Mouse (Mus musculus): ENCODE data around the gene Ctsf. TPM values are rescaled to one million over a fixed set of nuclear protein-coding genes. Genes with fewer than 3 reads are reported as not detected.

Gene Ctsf
- polyA plus RNA-seq, 1 experiment from 2014 or later = 13.2 TPM

- no peak overlapping the region for H3K27ac ChIP-seq (ENCODE audit: low read depth, low read length)
These were observed 37.6 kb upstream of the Ctsf start for GRCm38 (mm10) chr19:4817182-4817835.

GRCm38 (mm10) chr19:4820678-4821303, 34.1 kb upstream of the Ctsf start:
- DNase-seq (ENCODE audit: low spot score) = no peak
- H3K4me1 ChIP-seq (replicated peaks; ENCODE audit: control insufficient read depth, insufficient read depth, low read length) = no peaks in the 10 kb centered on the region

More at GRCm38 (mm10) chr19:4817182-4817835, 37.6 kb upstream of the Ctsf start:
- no peak overlapping the region for H3K4me3 ChIP-seq (ENCODE audit: low read depth, low read length)
- no peak overlapping the region for H3K9ac ChIP-seq (ENCODE audit: low read depth, low read length)
- no peaks in the 10 kb centered on the region for H3K36me3 ChIP-seq (ENCODE audit: control insufficient read depth, insufficient read depth, low read length)
- H3K4me2 ChIP-seq = no peak overlapping the region
- DNase-seq (ENCODE audit: low spot score) (no peak), ATAC-seq (replicated peaks; ENCODE audit: low FRiP score) (no peak)
- H3K27me3 ChIP-seq (replicated peaks; ENCODE audit: control insufficient read depth, insufficient read depth, low read length) = no peaks in the 10 kb centered on the region
- no peaks in the 10 kb centered on the region for H3K4me1 ChIP-seq (replicated peaks; ENCODE audit: control insufficient read depth, insufficient read depth, low read length)
- 63% methylated on average over 1 of the region's 1 CpGs for WGBS
- 0 out of 2 replicates have a peak, but pooled peaks cover 2% of the 10 kb centered on the region for H3K9me3 ChIP-seq (ENCODE audit: control insufficient read depth, low read length)

GRCm38 (mm10) chr19:4828444-4829114, 26.4 kb upstream of the Ctsf start:
- Histone ChIP-seq H3K36me3 (ENCODE audit: control insufficient read depth, insufficient read depth, low read length) (peaks cover 7% of the 10 kb centered on the region), H3K27ac (ENCODE audit: low read depth, low read length) (no peak overlapping the region), H3K9ac (ENCODE audit: low read depth, low read length) (no peak overlapping the region), H3K4me2 (no peak overlapping the region), H3K9me3 (ENCODE audit: control insufficient read depth, low read length) (no peaks in the 10 kb centered on the region), H3K4me1 (replicated peaks; ENCODE audit: control insufficient read depth, insufficient read depth, low read length) (no peaks in the 10 kb centered on the region), H3K27me3 (replicated peaks; ENCODE audit: control insufficient read depth, insufficient read depth, low read length) (no peaks in the 10 kb centered on the region), H3K4me3 (ENCODE audit: low read depth, low read length) (no peak overlapping the region)
- 67% methylated on average over 16 of the region's 16 CpGs for WGBS
- no peak for ATAC-seq (replicated peaks; ENCODE audit: low FRiP score)
- DNase-seq (ENCODE audit: low spot score) = no peak

More at GRCm38 (mm10) chr19:4820678-4821303, 34.1 kb upstream of the Ctsf start:
- no peaks in the 10 kb centered on the region for H3K9me3 ChIP-seq (ENCODE audit: control insufficient read depth, low read length)
- WGBS = 77% methylated on average over 5 of the region's 5 CpGs
- ATAC-seq (replicated peaks; ENCODE audit: low FRiP score) = no peak
- no peak overlapping the region for H3K9ac ChIP-seq (ENCODE audit: low read depth, low read length)
- H3K4me3 ChIP-seq (ENCODE audit: low read depth, low read length) = no peak overlapping the region
- no peak overlapping the region for H3K27ac ChIP-seq (ENCODE audit: low read depth, low read length)
- peaks cover 5% of the 10 kb centered on the region for H3K36me3 ChIP-seq (ENCODE audit: control insufficient read depth, insufficient read depth, low read length)
- H3K27me3 ChIP-seq (replicated peaks; ENCODE audit: control insufficient read depth, insufficient read depth, low read length) = no peaks in the 10 kb centered on the region
- H3K4me2 ChIP-seq = no peak overlapping the region

GRCm38 (mm10) chr19:4829156-4829555, 25.8 kb upstream of the Ctsf start:
- 76% methylated on average over 7 of the region's 7 CpGs for WGBS
- Histone ChIP-seq H3K36me3 (ENCODE audit: control insufficient read depth, insufficient read depth, low read length) (peaks cover 7% of the 10 kb centered on the region), H3K27ac (ENCODE audit: low read depth, low read length) (no peak overlapping the region), H3K9me3 (ENCODE audit: control insufficient read depth, low read length) (no peaks in the 10 kb centered on the region), H3K4me1 (replicated peaks; ENCODE audit: control insufficient read depth, insufficient read depth, low read length) (no peaks in the 10 kb centered on the region), H3K9ac (ENCODE audit: low read depth, low read length) (no peak overlapping the region), H3K4me3 (ENCODE audit: low read depth, low read length) (no peak overlapping the region), H3K4me2 (no peak overlapping the region), H3K27me3 (replicated peaks; ENCODE audit: control insufficient read depth, insufficient read depth, low read length) (no peaks in the 10 kb centered on the region)
- DNase-seq (ENCODE audit: low spot score) = no peak
- ATAC-seq (replicated peaks; ENCODE audit: low FRiP score) = no peak

GRCm38 (mm10) chr19:4833977-4834376, 21.0 kb upstream of the Ctsf start:
- ATAC-seq (replicated peaks; ENCODE audit: low FRiP score) (no peak), DNase-seq (ENCODE audit: low spot score) (no peak)
- Histone ChIP-seq H3K9ac (ENCODE audit: low read depth, low read length) (no peak overlapping the region), H3K36me3 (ENCODE audit: control insufficient read depth, insufficient read depth, low read length) (0 out of 2 replicates have a peak, but pooled peaks cover 2% of the 10 kb centered on the region), H3K4me2 (no peak overlapping the region), H3K9me3 (ENCODE audit: control insufficient read depth, low read length) (no peaks in the 10 kb centered on the region), H3K4me3 (ENCODE audit: low read depth, low read length) (no peak overlapping the region), H3K27me3 (replicated peaks; ENCODE audit: control insufficient read depth, insufficient read depth, low read length) (no peaks in the 10 kb centered on the region), H3K4me1 (replicated peaks; ENCODE audit: control insufficient read depth, insufficient read depth, low read length) (peaks cover 10% of the 10 kb centered on the region), H3K27ac (ENCODE audit: low read depth, low read length) (no peak overlapping the region)
- 83% methylated on average over 8 of the region's 8 CpGs for WGBS

GRCm38 (mm10) chr19:4836096-4836495, 18.8 kb upstream of the Ctsf start:
- DNase-seq (ENCODE audit: low spot score) (no peak), ATAC-seq (replicated peaks; ENCODE audit: low FRiP score) (no peak)
- Histone ChIP-seq H3K4me3 (ENCODE audit: low read depth, low read length) (no peak overlapping the region), H3K4me1 (replicated peaks; ENCODE audit: control insufficient read depth, insufficient read depth, low read length) (peaks cover 14% of the 10 kb centered on the region), H3K9ac (ENCODE audit: low read depth, low read length) (no peak overlapping the region), H3K36me3 (ENCODE audit: control insufficient read depth, insufficient read depth, low read length) (0 out of 2 replicates have a peak, but pooled peaks cover 2% of the 10 kb centered on the region), H3K9me3 (ENCODE audit: control insufficient read depth, low read length) (no peaks in the 10 kb centered on the region), H3K4me2 (no peak overlapping the region), H3K27ac (ENCODE audit: low read depth, low read length) (no peak overlapping the region), H3K27me3 (replicated peaks; ENCODE audit: control insufficient read depth, insufficient read depth, low read length) (peaks cover 14% of the 10 kb centered on the region)
- 84% methylated on average over 2 of the region's 2 CpGs for WGBS

GRCm38 (mm10) chr19:4837049-4837448, 17.9 kb upstream of the Ctsf start:
- ATAC-seq (replicated peaks; ENCODE audit: low FRiP score) = no peak
- Histone ChIP-seq H3K36me3 (ENCODE audit: control insufficient read depth, insufficient read depth, low read length) (no peaks in the 10 kb centered on the region), H3K27me3 (replicated peaks; ENCODE audit: control insufficient read depth, insufficient read depth, low read length) (peaks cover 24% of the 10 kb centered on the region), H3K27ac (ENCODE audit: low read depth, low read length) (no peak overlapping the region), H3K9me3 (ENCODE audit: control insufficient read depth, low read length) (no peaks in the 10 kb centered on the region), H3K9ac (ENCODE audit: low read depth, low read length) (no peak overlapping the region), H3K4me3 (ENCODE audit: low read depth, low read length) (no peak overlapping the region), H3K4me2 (no peak overlapping the region), H3K4me1 (replicated peaks; ENCODE audit: control insufficient read depth, insufficient read depth, low read length) (peaks cover 14% of the 10 kb centered on the region)
- DNase-seq (ENCODE audit: low spot score) = no peak
- 93% methylated on average over 6 of the region's 6 CpGs for WGBS

GRCm38 (mm10) chr19:4838526-4839140, 16.3 kb upstream of the Ctsf start:
- Histone ChIP-seq H3K4me1 (replicated peaks; ENCODE audit: control insufficient read depth, insufficient read depth, low read length) (peaks cover 14% of the 10 kb centered on the region), H3K36me3 (ENCODE audit: control insufficient read depth, insufficient read depth, low read length) (no peaks in the 10 kb centered on the region), H3K27ac (ENCODE audit: low read depth, low read length) (0 out of 2 replicates have a peak overlapping the region, but pooled peaks have one; percentile 53), H3K9ac (ENCODE audit: low read depth, low read length) (peak overlapping the region; percentile 86), H3K27me3 (replicated peaks; ENCODE audit: control insufficient read depth, insufficient read depth, low read length) (peaks cover 34% of the 10 kb centered on the region), H3K9me3 (ENCODE audit: control insufficient read depth, low read length) (no peaks in the 10 kb centered on the region), H3K4me2 (peak overlapping the region; percentile 99), H3K4me3 (ENCODE audit: low read depth, low read length) (peak overlapping the region; percentile 72)
- WGBS = 33% methylated on average over 10 of the region's 10 CpGs
- peak; percentile 34; the same call in 1 of the 2 replicates for ATAC-seq (replicated peaks; ENCODE audit: low FRiP score)
- no peak for DNase-seq (ENCODE audit: low spot score)
